Mouse (Mus musculus) embryonic fibroblast, embryonic 13.5 days (primary cell): Measurements from ENCODE around the gene Extl2.

Experiments used
- CTCF ChIP-seq: IDR thresholded peaks from 2 replicates; pipeline ENCODE4 v1.5.1; 2011; ENCODE audit warnings: mild to moderate bottlenecking, control low read depth, low read length, moderate library complexity, borderline replicate concordance; ENCODE audit not compliant: insufficient read depth
- POLR2A ChIP-seq: IDR thresholded peaks from 2 replicates; pipeline ENCODE4 v1.6.1; 2011; ENCODE audit warnings: low read depth, mild to moderate bottlenecking, control low read depth, low read length, moderate library complexity

DNA sequence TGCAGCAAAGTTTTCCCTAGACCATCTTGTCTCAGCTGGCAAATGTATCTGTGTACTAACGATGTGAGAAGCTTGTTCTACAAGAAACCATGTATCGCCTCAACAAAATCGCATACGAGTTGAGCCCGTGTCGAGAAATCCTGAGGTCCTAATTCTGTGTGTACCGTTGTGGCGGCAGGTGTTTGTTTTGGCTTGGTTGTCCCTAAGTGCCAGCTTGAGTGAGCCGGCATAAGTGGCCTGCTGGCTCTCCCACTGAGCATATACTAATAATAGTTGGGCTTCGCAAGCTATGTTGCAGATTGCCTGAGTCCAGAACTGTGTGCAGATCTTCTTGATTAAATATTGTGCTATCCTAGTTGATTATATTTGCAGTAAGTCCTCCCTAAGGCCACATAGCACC is 18.4 kb downstream of the Extl2 start:
- TF ChIP-seq CTCF (no peak), POLR2A (no peak)
